15 mouse cellular contexts compared by ENCODE assay signal in the genomic region with DNA sequence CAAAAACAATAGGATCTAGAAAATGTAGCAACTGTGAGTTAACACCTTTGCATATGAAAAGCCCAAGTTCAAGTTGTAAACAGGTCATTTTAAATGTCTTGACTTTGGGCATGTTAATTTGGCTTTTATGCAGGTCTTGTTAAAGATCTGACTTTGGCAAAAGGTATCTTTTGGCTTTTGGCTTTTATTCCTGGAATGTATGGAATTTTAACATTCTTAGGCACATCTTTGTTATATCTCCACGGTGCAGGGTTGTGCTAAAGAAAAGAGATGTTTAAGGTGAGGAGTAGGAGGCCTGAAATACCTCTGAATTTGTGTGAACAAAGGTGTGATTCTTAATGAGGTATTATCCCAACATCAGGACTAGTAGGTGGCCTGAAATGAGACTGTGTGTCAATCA.
"Had no signal": no experiment of that assay in that cellular context is flagged by ENCODE, and none has a peak within 500 bp of the region (broad histone marks: within the 10 kb centered on the region; RNA-seq: fewer than 3 reads in every experiment).

No protein-coding gene starts in this region.

- H3K36me3 ChIP-seq: neural tube, embryonic 15.5 days; stomach, embryonic 15.5 days had no signal

- H3K4me2 ChIP-seq: neural tube, embryonic 15.5 days; stomach, embryonic 15.5 days had no signal

- H3K9me3 ChIP-seq: neural tube, embryonic 15.5 days; stomach, embryonic 15.5 days had no signal

- DNase-seq: retina, postnatal 1 day; right cerebral cortex, adult 18-20 months; right cerebral cortex, postnatal 14 days; right cerebral cortex, postnatal 25 days; right cerebral cortex, postnatal 4 days; spleen, adult 18-20 months; thymus, adult 18-20 months; thymus, adult 2 months; thymus, postnatal 14 days; thymus, postnatal 25 days; thymus, postnatal 36 days; thymus, postnatal 4 days had no signal

- H3K9ac ChIP-seq: neural tube, embryonic 15.5 days; stomach, embryonic 15.5 days had no signal

- H3K4me1 ChIP-seq: neural tube, embryonic 15.5 days; stomach, embryonic 15.5 days had no signal

- H3K27me3 ChIP-seq: neural tube, embryonic 15.5 days; stomach, embryonic 15.5 days had no signal

- H3K27ac ChIP-seq: neural tube, embryonic 15.5 days; stomach, embryonic 15.5 days; stomach, postnatal 0 days had no signal

- H3K4me3 ChIP-seq: neural tube, embryonic 15.5 days; stomach, embryonic 15.5 days had no signal
